Mouse (Mus musculus) thymus, postnatal 14 days (tissue): ENCODE data around the gene Slc25a30.
"Not testable (repeated sequence)": the region's sequence is repeated elsewhere in the genome, so short reads cannot be mapped to it uniquely, and the experiment has no call there.

Experiments used
- DNase-seq: peaks from one replicate; pipeline ENCODE4 v3.0.0; 2021

Gene Slc25a30

GRCm38 (mm10) chr14:75786868-75787793 is at the start of gene Slc25a30:
TSS of gene Slc25a30 (minus strand) at chr14:75787037.
- DNase-seq: peak; percentile 98

- DNase-seq: no peak
Measured at GRCm38 (mm10) chr14:75836579-75836978, 49.7 kb upstream of the Slc25a30 start.

GRCm38 (mm10) chr14:75834739-75835381 is 48.0 kb upstream of the Slc25a30 start:
- peak; percentile 81 for DNase-seq

GRCm38 (mm10) chr14:75834251-75834738 is 47.5 kb upstream of the Slc25a30 start:
- DNase-seq: peak; percentile 60

GRCm38 (mm10) chr14:75833546-75834250 is 46.9 kb upstream of the Slc25a30 start:
- DNase-seq: no peak

GRCm38 (mm10) chr14:75832982-75833381 is 46.1 kb upstream of the Slc25a30 start:
- no peak for DNase-seq

GRCm38 (mm10) chr14:75832031-75832430 is 45.2 kb upstream of the Slc25a30 start:
- no peak for DNase-seq

- not testable (repeated sequence) for DNase-seq
Measured at GRCm38 (mm10) chr14:75829817-75830216, 43.0 kb upstream of the Slc25a30 start.

GRCm38 (mm10) chr14:75828866-75829806 is 42.3 kb upstream of the Slc25a30 start:
- DNase-seq: peak; percentile 79

GRCm38 (mm10) chr14:75828221-75828620 is 41.4 kb upstream of the Slc25a30 start:
- DNase-seq: no peak

- DNase-seq: no peak
Measured at GRCm38 (mm10) chr14:75826851-75827410, 40.1 kb upstream of the Slc25a30 start.

- no peak for DNase-seq
Measured at GRCm38 (mm10) chr14:75820007-75820406, 33.2 kb upstream of the Slc25a30 start.

- DNase-seq: no peak
Measured at GRCm38 (mm10) chr14:75819341-75819740, 32.5 kb upstream of the Slc25a30 start.

- DNase-seq: no peak
Measured at GRCm38 (mm10) chr14:75818528-75818927, 31.7 kb upstream of the Slc25a30 start.

- no peak for DNase-seq
Measured at GRCm38 (mm10) chr14:75809931-75810330, 23.1 kb upstream of the Slc25a30 start.

- DNase-seq: no peak
Measured at GRCm38 (mm10) chr14:75807800-75808199, 21.0 kb upstream of the Slc25a30 start.

GRCm38 (mm10) chr14:75797769-75798386 is 11.0 kb upstream of the Slc25a30 start:
- no peak for DNase-seq

GRCm38 (mm10) chr14:75795918-75796317 is 9.1 kb upstream of the Slc25a30 start:
- no peak for DNase-seq

GRCm38 (mm10) chr14:75794726-75795125 is 7.9 kb upstream of the Slc25a30 start:
- no peak for DNase-seq

GRCm38 (mm10) chr14:75794324-75794723 is 7.5 kb upstream of the Slc25a30 start:
- no peak for DNase-seq

- DNase-seq: no peak
Measured at GRCm38 (mm10) chr14:75793110-75793509, 6.3 kb upstream of the Slc25a30 start.
